Mouse (Mus musculus): ENCODE measurements around the gene Eda. TPM values are rescaled to one million over a fixed set of nuclear protein-coding genes. Genes with fewer than 3 reads are reported as not detected.

Gene Eda
- polyA plus RNA-seq, 1 experiment from 2014 or later = 3.2 TPM

- no peaks in the 10 kb centered on the region for H3K36me3 ChIP-seq
- no peak overlapping the region for H3K4me2 ChIP-seq
- H3K27me3 ChIP-seq = no peaks in the 10 kb centered on the region
- no peaks in the 10 kb centered on the region for H3K9me3 ChIP-seq (replicated peaks)
- no peaks in the 10 kb centered on the region for H3K4me1 ChIP-seq (replicated peaks)
- no peak overlapping the region for H3K4me3 ChIP-seq
- no peak overlapping the region for H3K27ac ChIP-seq
- no peak overlapping the region for H3K9ac ChIP-seq
- ATAC-seq (replicated peaks; ENCODE audit: insufficient number of reproducible peaks, insufficient read depth, low FRiP score, low read depth) = no peak
These were observed 338.2 kb downstream of the Eda start for GRCm38 (mm10) chrX:100313652-100314051.

DNA sequence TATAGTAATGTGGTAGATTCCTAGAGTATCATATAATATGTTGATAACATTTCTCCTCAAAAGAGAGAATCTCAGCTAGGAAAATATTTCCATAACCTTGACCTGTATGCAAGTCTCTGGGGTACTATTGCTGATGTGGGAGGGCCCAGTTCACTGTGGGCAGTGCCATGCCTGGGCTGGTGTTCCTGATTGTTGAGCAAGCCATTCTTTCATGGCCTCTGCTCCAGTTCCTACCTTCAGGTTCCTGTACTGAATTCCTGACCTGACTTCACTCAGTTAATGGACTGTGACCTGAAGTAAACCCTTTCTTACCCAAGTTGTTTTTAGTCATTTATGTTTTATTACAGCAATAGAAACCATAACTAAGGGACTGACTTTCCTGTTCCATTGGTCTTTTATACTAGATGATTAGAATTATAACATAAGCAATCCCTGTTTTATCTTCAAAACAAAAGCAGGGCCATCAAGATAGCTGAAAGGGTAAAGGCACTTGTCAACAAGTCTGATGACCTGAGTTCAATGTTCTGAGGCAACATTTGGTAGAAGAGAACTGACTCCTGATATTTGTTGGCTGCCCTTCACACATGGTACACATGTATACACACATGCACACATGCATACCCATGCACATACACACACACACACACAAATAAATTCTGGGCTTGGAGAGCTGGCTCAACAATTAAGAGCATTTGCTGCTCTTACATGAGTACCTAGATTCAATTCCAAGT lies 338.9 kb downstream of the Eda start:
- Histone ChIP-seq H3K4me1 (replicated peaks) (no peaks in the 10 kb centered on the region), H3K27me3 (no peaks in the 10 kb centered on the region), H3K9ac (no peak overlapping the region), H3K27ac (no peak overlapping the region), H3K9me3 (replicated peaks) (no peaks in the 10 kb centered on the region), H3K4me2 (no peak overlapping the region), H3K36me3 (no peaks in the 10 kb centered on the region), H3K4me3 (no peak overlapping the region)
- ATAC-seq (replicated peaks; ENCODE audit: insufficient number of reproducible peaks, insufficient read depth, low FRiP score, low read depth) = no peak

DNA sequence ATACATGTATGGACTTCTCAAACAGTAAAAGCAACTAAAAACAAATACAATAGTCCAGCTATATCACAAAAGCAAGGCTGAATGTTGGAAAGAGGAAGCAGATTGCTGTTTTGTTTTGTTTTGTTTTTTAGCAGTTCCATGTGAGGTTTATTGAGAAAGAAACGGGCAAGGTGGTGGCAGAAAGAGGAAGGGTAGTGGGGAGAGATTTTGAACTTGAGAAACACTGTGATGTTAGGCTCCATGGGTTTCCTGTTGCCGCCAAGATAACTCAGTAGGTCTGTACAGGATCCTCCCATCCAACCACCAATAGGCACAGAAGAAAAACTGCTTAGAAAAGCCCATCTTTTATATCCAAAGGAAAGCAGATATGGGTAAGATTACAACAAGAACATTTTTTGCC lies 365.3 kb downstream of the Eda start:
- Histone ChIP-seq H3K27ac (no peak overlapping the region), H3K27me3 (no peaks in the 10 kb centered on the region), H3K9me3 (replicated peaks) (no peaks in the 10 kb centered on the region), H3K9ac (no peak overlapping the region), H3K4me3 (no peak overlapping the region), H3K4me2 (no peak overlapping the region), H3K36me3 (no peaks in the 10 kb centered on the region), H3K4me1 (replicated peaks) (no peaks in the 10 kb centered on the region)
- no peak for ATAC-seq (replicated peaks; ENCODE audit: insufficient number of reproducible peaks, insufficient read depth, low FRiP score, low read depth)
- 56% methylated on average over 2 of the region's 2 CpGs for whole genome bisulfite sequencing

DNA sequence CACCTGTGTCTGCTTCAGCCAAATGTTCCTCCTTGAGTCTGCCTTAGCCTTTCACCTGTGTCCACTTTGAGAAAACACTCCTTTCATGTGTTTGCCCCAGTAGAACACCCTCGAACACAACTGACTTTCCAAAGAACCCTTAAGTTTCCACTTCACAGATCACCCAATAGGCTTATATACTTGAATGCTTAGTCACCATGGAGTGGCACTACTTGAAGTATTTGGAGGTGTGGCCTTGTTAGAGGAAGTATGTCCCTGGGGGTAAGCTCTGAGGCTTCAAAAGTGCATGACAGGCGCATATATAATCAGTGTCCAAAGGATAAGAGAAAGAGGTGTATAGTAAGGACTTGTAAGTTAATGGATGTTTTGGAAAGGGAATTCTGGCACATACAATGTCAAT lies 369.0 kb downstream of the Eda start:
- no peak overlapping the region for H3K4me3 ChIP-seq
- H3K36me3 ChIP-seq = no peaks in the 10 kb centered on the region
- H3K9me3 ChIP-seq (replicated peaks) = no peaks in the 10 kb centered on the region
- H3K27ac ChIP-seq = no peak overlapping the region
- H3K9ac ChIP-seq = no peak overlapping the region
- no peaks in the 10 kb centered on the region for H3K27me3 ChIP-seq
- no peak for ATAC-seq (replicated peaks; ENCODE audit: insufficient number of reproducible peaks, insufficient read depth, low FRiP score, low read depth)
- no peaks in the 10 kb centered on the region for H3K4me1 ChIP-seq (replicated peaks)
- WGBS = 80% methylated on average over 2 of the region's 2 CpGs
- H3K4me2 ChIP-seq = no peak overlapping the region

DNA sequence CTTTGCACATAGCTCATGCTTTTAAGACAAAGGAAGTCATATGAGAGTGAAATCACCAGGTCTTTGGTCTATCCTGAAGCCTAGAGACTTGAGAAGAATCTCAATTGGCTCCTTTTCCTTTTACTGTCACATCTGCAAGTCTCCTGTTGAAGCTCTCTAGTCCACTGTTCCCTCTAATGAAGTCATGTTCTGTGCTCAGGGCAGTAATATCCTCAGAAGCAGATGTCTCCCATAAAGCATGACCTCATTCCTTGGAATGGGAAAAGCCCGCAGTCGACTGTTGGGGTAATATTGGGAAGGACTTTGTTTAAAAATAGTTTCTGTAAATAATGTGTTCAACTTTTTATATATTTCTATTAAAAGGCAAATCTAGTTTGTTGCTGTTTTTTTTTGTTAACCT lies 381.6 kb downstream of the Eda start:
- no peak overlapping the region for H3K27ac ChIP-seq
- no peaks in the 10 kb centered on the region for H3K4me1 ChIP-seq (replicated peaks)
- H3K9me3 ChIP-seq (replicated peaks) = no peaks in the 10 kb centered on the region
- H3K4me2 ChIP-seq = no peak overlapping the region
- no peaks in the 10 kb centered on the region for H3K36me3 ChIP-seq
- 69% methylated on average over 2 of the region's 2 CpGs for WGBS
- H3K4me3 ChIP-seq = no peak overlapping the region
- H3K27me3 ChIP-seq = no peaks in the 10 kb centered on the region
- no peak overlapping the region for H3K9ac ChIP-seq
- ATAC-seq (replicated peaks; ENCODE audit: insufficient number of reproducible peaks, insufficient read depth, low FRiP score, low read depth) = no peak

DNA sequence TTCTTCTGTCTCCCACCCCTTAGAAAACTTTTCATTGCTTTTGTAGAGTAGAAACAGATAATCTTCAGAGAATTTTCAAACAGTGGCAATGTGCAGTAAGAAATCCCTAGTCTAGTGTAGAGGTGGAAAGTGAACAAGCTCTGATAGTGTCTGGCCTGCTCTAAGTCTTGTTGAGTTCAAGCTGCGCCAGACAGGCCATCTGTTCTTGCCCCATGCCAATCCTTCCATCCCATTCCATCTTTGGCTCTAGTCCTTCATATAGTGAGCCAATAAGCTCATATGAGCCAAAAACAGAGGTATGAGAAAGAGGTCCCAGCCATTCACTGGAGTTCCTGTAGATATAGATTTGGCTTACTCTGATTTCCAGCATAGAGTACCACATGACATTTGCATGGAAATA lies 414.5 kb downstream of the Eda start:
- no peaks in the 10 kb centered on the region for H3K27me3 ChIP-seq
- WGBS = 76% methylated on average over 1 of the region's 1 CpGs
- no peaks in the 10 kb centered on the region for H3K36me3 ChIP-seq
- H3K9me3 ChIP-seq (replicated peaks) = no peaks in the 10 kb centered on the region
- no peak overlapping the region for H3K9ac ChIP-seq
- no peak for ATAC-seq (replicated peaks; ENCODE audit: insufficient number of reproducible peaks, insufficient read depth, low FRiP score, low read depth)
- no peaks in the 10 kb centered on the region for H3K4me1 ChIP-seq (replicated peaks)
- H3K4me3 ChIP-seq = no peak overlapping the region
- no peak overlapping the region for H3K27ac ChIP-seq
- no peak overlapping the region for H3K4me2 ChIP-seq

DNA sequence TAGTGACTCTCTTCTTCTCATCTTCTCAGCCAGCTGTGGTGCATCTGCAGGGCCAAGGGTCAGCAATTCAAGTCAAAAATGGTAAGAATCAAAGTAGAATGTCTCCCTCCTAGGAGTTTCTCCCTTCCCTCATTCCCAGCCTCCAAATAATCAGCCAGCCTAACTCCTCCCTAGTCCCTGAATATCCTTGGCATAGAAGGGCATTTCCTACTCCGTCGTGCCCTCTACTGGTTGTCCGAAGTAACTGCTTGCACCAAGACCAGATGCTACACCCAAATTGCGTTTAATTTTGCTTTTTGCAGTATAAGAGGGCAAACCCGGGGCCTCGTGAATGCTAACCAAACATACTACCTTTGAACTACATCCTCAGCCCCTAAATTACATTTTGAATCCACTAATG lies 416.9 kb downstream of the Eda start:
- 20% methylated on average over 6 of the region's 6 CpGs for WGBS
- no peak for ATAC-seq (replicated peaks; ENCODE audit: insufficient number of reproducible peaks, insufficient read depth, low FRiP score, low read depth)
- no peak overlapping the region for H3K27ac ChIP-seq

DNA sequence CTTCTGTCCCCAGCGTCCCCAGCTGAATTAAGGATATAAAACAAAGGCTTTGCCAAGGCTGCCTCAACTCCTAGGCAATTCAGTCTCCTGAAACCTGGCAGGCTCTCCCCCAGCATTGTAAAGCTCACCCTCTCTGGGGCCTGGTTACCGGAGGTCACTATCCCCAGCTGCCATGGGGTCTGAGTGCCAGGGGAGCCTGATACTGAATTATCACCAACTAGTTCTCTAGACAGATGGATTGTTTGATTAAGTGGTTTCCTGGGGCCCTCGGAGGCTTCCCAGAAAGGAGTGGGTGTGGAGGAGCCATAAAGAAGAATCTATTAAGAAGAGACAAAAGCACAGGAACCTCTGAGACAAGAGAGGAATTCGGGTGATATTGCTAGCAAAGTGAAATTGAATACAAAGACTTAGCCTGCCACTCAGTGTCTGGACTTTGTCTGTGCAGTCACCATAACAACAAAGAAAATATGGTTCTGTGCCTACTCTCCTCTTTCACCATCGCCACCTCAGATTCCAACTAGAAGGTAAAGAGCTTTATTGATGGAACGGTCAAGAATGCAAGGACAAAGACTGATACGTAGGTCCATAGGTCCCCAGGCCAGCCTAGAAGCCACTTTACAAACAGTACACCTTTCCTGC lies 418.9 kb downstream of the Eda start:
- Histone ChIP-seq H3K9me3 (replicated peaks) (no peaks in the 10 kb centered on the region), H3K27me3 (0 out of 2 replicates have a peak, but pooled peaks cover 4% of the 10 kb centered on the region), H3K27ac (no peak overlapping the region), H3K4me3 (no peak overlapping the region), H3K4me2 (no peak overlapping the region), H3K36me3 (no peaks in the 10 kb centered on the region), H3K4me1 (replicated peaks) (no peaks in the 10 kb centered on the region), H3K9ac (no peak overlapping the region)
- WGBS = 61% methylated on average over 7 of the region's 7 CpGs
- ATAC-seq (replicated peaks; ENCODE audit: insufficient number of reproducible peaks, insufficient read depth, low FRiP score, low read depth) = no peak

More for the DNA sequence above, 416.9 kb downstream of the Eda start:
- no peak overlapping the region for H3K4me3 ChIP-seq
- H3K4me1 ChIP-seq (replicated peaks) = no peaks in the 10 kb centered on the region
- H3K4me2 ChIP-seq = no peak overlapping the region
- no peaks in the 10 kb centered on the region for H3K36me3 ChIP-seq
- 0 out of 2 replicates have a peak, but pooled peaks cover 4% of the 10 kb centered on the region for H3K27me3 ChIP-seq
- no peaks in the 10 kb centered on the region for H3K9me3 ChIP-seq (replicated peaks)
- no peak overlapping the region for H3K9ac ChIP-seq

GRCm38 (mm10) chrX:100395026-100395425 lies 419.6 kb downstream of the Eda start:
- Histone ChIP-seq H3K9me3 (replicated peaks) (no peaks in the 10 kb centered on the region), H3K27ac (no peak overlapping the region), H3K36me3 (no peaks in the 10 kb centered on the region), H3K4me1 (replicated peaks) (no peaks in the 10 kb centered on the region), H3K4me2 (no peak overlapping the region), H3K9ac (no peak overlapping the region), H3K4me3 (no peak overlapping the region), H3K27me3 (0 out of 2 replicates have a peak, but pooled peaks cover 4% of the 10 kb centered on the region)
- ATAC-seq (replicated peaks; ENCODE audit: insufficient number of reproducible peaks, insufficient read depth, low FRiP score, low read depth) = no peak
- WGBS = 73% methylated on average over 8 of the region's 8 CpGs

- Histone ChIP-seq H3K9ac (no peak overlapping the region), H3K9me3 (replicated peaks) (no peaks in the 10 kb centered on the region), H3K4me1 (replicated peaks) (no peaks in the 10 kb centered on the region), H3K4me2 (no peak overlapping the region), H3K27me3 (0 out of 2 replicates have a peak, but pooled peaks cover 4% of the 10 kb centered on the region), H3K36me3 (no peaks in the 10 kb centered on the region), H3K27ac (no peak overlapping the region), H3K4me3 (no peak overlapping the region)
- no peak for ATAC-seq (replicated peaks; ENCODE audit: insufficient number of reproducible peaks, insufficient read depth, low FRiP score, low read depth)
These were observed 425.5 kb downstream of the Eda start for GRCm38 (mm10) chrX:100400900-100401299.

GRCm38 (mm10) chrX:100401657-100402056 lies 426.3 kb downstream of the Eda start:
- no peak overlapping the region for H3K9ac ChIP-seq
- 76% methylated on average over 5 of the region's 5 CpGs for WGBS

GRCm38 (mm10) chrX:100409245-100409644 lies 433.8 kb downstream of the Eda start:
- no peak overlapping the region for H3K4me2 ChIP-seq
- WGBS = 58% methylated on average over 1 of the region's 1 CpGs

More at GRCm38 (mm10) chrX:100401657-100402056, 426.3 kb downstream of the Eda start:
- no peaks in the 10 kb centered on the region for H3K27me3 ChIP-seq
- no peaks in the 10 kb centered on the region for H3K4me1 ChIP-seq (replicated peaks)
- H3K36me3 ChIP-seq = no peaks in the 10 kb centered on the region
- no peak overlapping the region for H3K4me3 ChIP-seq
- H3K9me3 ChIP-seq (replicated peaks) = no peaks in the 10 kb centered on the region
- no peak overlapping the region for H3K27ac ChIP-seq
- ATAC-seq (replicated peaks; ENCODE audit: insufficient number of reproducible peaks, insufficient read depth, low FRiP score, low read depth) = no peak
- no peak overlapping the region for H3K4me2 ChIP-seq

More at GRCm38 (mm10) chrX:100409245-100409644, 433.8 kb downstream of the Eda start:
- no peaks in the 10 kb centered on the region for H3K9me3 ChIP-seq (replicated peaks)
- no peaks in the 10 kb centered on the region for H3K4me1 ChIP-seq (replicated peaks)
- no peak overlapping the region for H3K27ac ChIP-seq
- no peak overlapping the region for H3K4me3 ChIP-seq
- H3K27me3 ChIP-seq = no peaks in the 10 kb centered on the region
- H3K36me3 ChIP-seq = no peaks in the 10 kb centered on the region
- ATAC-seq (replicated peaks; ENCODE audit: insufficient number of reproducible peaks, insufficient read depth, low FRiP score, low read depth) = no peak
- H3K9ac ChIP-seq = no peak overlapping the region
